Mouse (Mus musculus) liver, embryonic 16.5 days (tissue): ENCODE results near the gene Zfp978. TPM values are rescaled to one million over a fixed set of nuclear protein-coding genes. Genes with fewer than 3 reads are reported as not detected.
"Not testable (repeated sequence)": the region's sequence is repeated elsewhere in the genome, so short reads cannot be mapped to it uniquely, and the experiment has no call there.

ENCODE experiments used
- ATAC-seq: fragments of 200-750 bp; cut with Nextera tagmentation; 2 replicates; pipeline ENCODE4 v1.8.0; 2017; ENCODE audit warnings: low read depth, mild to moderate bottlenecking, moderate number of reproducible peaks, moderate library complexity
- H3K27ac ChIP-seq: fragments of 300-500 bp; sonication (generic); 2 replicates; pipeline ENCODE4 v1.5.1; 2014; ENCODE audit warnings: mild to moderate bottlenecking, low read length
- H3K27me3 ChIP-seq: fragments of 300-500 bp; sonication (generic); 2 replicates; pipeline ENCODE4 v1.6.1; 2014; ENCODE audit warnings: low read depth, low read length, mixed read lengths; ENCODE audit not compliant: control insufficient read depth, insufficient read depth
- H3K36me3 ChIP-seq: fragments of 300-500 bp; sonication (generic); 2 replicates; pipeline ENCODE4 v1.6.1; 2014; ENCODE audit warnings: mild to moderate bottlenecking; ENCODE audit not compliant: control insufficient read depth, insufficient read depth
- H3K4me1 ChIP-seq: fragments of 300-500 bp; sonication (generic); 2 replicates; pipeline ENCODE4 v1.6.1; 2014; ENCODE audit warnings: low read depth, low read length, mixed read lengths; ENCODE audit not compliant: control insufficient read depth
- H3K4me2 ChIP-seq: fragments of 300-500 bp; sonication (generic); 2 replicates; pipeline ENCODE4 v1.6.1; 2014; ENCODE audit warnings: low read depth, low read length, mixed read lengths
- H3K4me3 ChIP-seq: fragments of 300-500 bp; sonication (generic); 2 replicates; pipeline ENCODE4 v1.5.1; 2014; ENCODE audit warnings: low read depth, mild to moderate bottlenecking, low read length
- H3K9ac ChIP-seq: fragments of 300-500 bp; sonication (generic); 2 replicates; pipeline ENCODE4 v1.6.1; 2014; ENCODE audit warnings: low read depth, low read length
- H3K9me3 ChIP-seq: fragments of 300-500 bp; sonication (generic); replicated peaks from 2 replicates; pipeline ENCODE4 v1.6.1; 2016; ENCODE audit warnings: low read length; ENCODE audit not compliant: control insufficient read depth
- WGBS: fragments of 180-500 bp; shearing (Covaris S2); extraction: QIAGEN DNeasy Blood & Tissue Kit; methylation state at CpG from one replicate; pipeline ENCODE4 v1.1.7; 2014; ENCODE audit not compliant: insufficient replicate concordance; 5-methylcytosine and 5-hydroxymethylcytosine counted together
- polyA plus RNA-seq: library from polyadenylated mRNA; unstranded; fragments of >200 nt; fragmentation: Nextera tagmentation; extraction: Ambion mirVana; gene quantifications from 2 replicates; pipeline ENCODE4 v1.2.1, GENCODE M21; 2015

The Zfp978 gene
- polyA plus RNA-seq, 1 experiment from 2014 or later: 0.07 TPM

- H3K9me3 ChIP-seq, H3K27ac ChIP-seq, H3K4me2 ChIP-seq, H3K36me3 ChIP-seq, H3K4me3 ChIP-seq, H3K27me3 ChIP-seq, H3K9ac ChIP-seq, ATAC-seq, H3K4me1 ChIP-seq: not testable (repeated sequence)
- WGBS: 62% methylated on average over 2 of the region's 4 CpGs
Observed at GRCm38 (mm10) chr4:147383199-147383598, 22.1 kb downstream of the Zfp978 start.

GRCm38 (mm10) chr4:147397201-147397600 is 36.1 kb downstream of the Zfp978 start:
- not testable (repeated sequence) for H3K27ac ChIP-seq, H3K4me1 ChIP-seq, H3K36me3 ChIP-seq, ATAC-seq, H3K9me3 ChIP-seq, H3K9ac ChIP-seq, H3K4me2 ChIP-seq, H3K27me3 ChIP-seq, H3K4me3 ChIP-seq
- 69% methylated on average over 3 of the region's 3 CpGs for WGBS

- H3K4me2 ChIP-seq, ATAC-seq, H3K9me3 ChIP-seq, H3K27me3 ChIP-seq, H3K36me3 ChIP-seq, H3K27ac ChIP-seq, H3K9ac ChIP-seq, H3K4me3 ChIP-seq, H3K4me1 ChIP-seq: not testable (repeated sequence)
- 59% methylated on average over 6 of the region's 6 CpGs for WGBS
Observed at GRCm38 (mm10) chr4:147397934-147398682, 37.0 kb downstream of the Zfp978 start.

- not testable (repeated sequence) for H3K4me3 ChIP-seq, H3K27ac ChIP-seq, H3K4me2 ChIP-seq, H3K36me3 ChIP-seq, ATAC-seq, H3K4me1 ChIP-seq, H3K9ac ChIP-seq, H3K27me3 ChIP-seq
- peaks cover 15% of the 10 kb centered on the region for H3K9me3 ChIP-seq
- 63% methylated on average over 1 of the region's 1 CpGs for WGBS
Observed at GRCm38 (mm10) chr4:147398741-147399140, 37.6 kb downstream of the Zfp978 start.

- H3K36me3 ChIP-seq, ATAC-seq, H3K4me2 ChIP-seq, H3K4me1 ChIP-seq, H3K27me3 ChIP-seq, H3K27ac ChIP-seq, H3K9ac ChIP-seq, H3K4me3 ChIP-seq: not testable (repeated sequence)
- H3K9me3 ChIP-seq: peaks cover 16% of the 10 kb centered on the region
- WGBS: 56% methylated on average over 3 of the region's 3 CpGs
Observed at GRCm38 (mm10) chr4:147399505-147399904, 38.4 kb downstream of the Zfp978 start.

- not testable (repeated sequence) for H3K4me1 ChIP-seq, H3K27ac ChIP-seq, H3K36me3 ChIP-seq, H3K4me3 ChIP-seq, ATAC-seq, H3K9ac ChIP-seq, H3K4me2 ChIP-seq, H3K27me3 ChIP-seq
- peaks cover 16% of the 10 kb centered on the region for H3K9me3 ChIP-seq
- whole genome bisulfite sequencing: 66% methylated on average over 8 of the region's 8 CpGs
Observed at GRCm38 (mm10) chr4:147400031-147400847, 39.1 kb downstream of the Zfp978 start.

- not testable (repeated sequence) for H3K4me3 ChIP-seq, H3K27ac ChIP-seq, H3K27me3 ChIP-seq, H3K36me3 ChIP-seq, H3K4me2 ChIP-seq, ATAC-seq, H3K9ac ChIP-seq, H3K4me1 ChIP-seq
- WGBS: 59% methylated on average over 16 of the region's 17 CpGs
- H3K9me3 ChIP-seq: peaks cover 16% of the 10 kb centered on the region
Observed at GRCm38 (mm10) chr4:147400848-147401715, 40.0 kb downstream of the Zfp978 start.

- not testable (repeated sequence) for H3K27ac ChIP-seq, H3K4me3 ChIP-seq, H3K9ac ChIP-seq, H3K36me3 ChIP-seq, H3K27me3 ChIP-seq, H3K4me1 ChIP-seq, ATAC-seq, H3K4me2 ChIP-seq
- 66% methylated on average over 17 of the region's 17 CpGs for WGBS
- peaks cover 16% of the 10 kb centered on the region for H3K9me3 ChIP-seq
Observed at GRCm38 (mm10) chr4:147401736-147402506, 40.8 kb downstream of the Zfp978 start.
